Mouse (Mus musculus): ENCODE measurements around the gene C2cd3. TPM values are rescaled to one million over a fixed set of nuclear protein-coding genes. Genes with fewer than 3 reads are reported as not detected.
"Not testable (repeated sequence)": the region's sequence is repeated elsewhere in the genome, so short reads cannot be mapped to it uniquely, and the experiment has no call there.

C2cd3 gene
- polyA plus RNA-seq, 1 experiment from 2014 or later: 35.1 TPM

- no peaks in the 10 kb centered on the region for H3K27me3 ChIP-seq
- no peaks in the 10 kb centered on the region for H3K4me1 ChIP-seq
- H3K4me3 ChIP-seq: no peak overlapping the region
- H3K27ac ChIP-seq: no peak overlapping the region
- WGBS: 60% methylated on average over 1 of the region's 1 CpGs
- H3K36me3 ChIP-seq (ENCODE audit: poor library complexity, severe bottlenecking): peaks cover 15% of the 10 kb centered on the region
- ATAC-seq: no peak
- H3K4me2 ChIP-seq: no peak overlapping the region
- no peaks in the 10 kb centered on the region for H3K9me3 ChIP-seq (replicated peaks)
- no peak overlapping the region for H3K9ac ChIP-seq
Observed at GRCm38 (mm10) chr7:100474680-100475079, 102.6 kb downstream of the C2cd3 start.

- no peak for ATAC-seq
- H3K9ac ChIP-seq: no peak overlapping the region
Observed at GRCm38 (mm10) chr7:100479100-100479822, 107.2 kb downstream of the C2cd3 start.

GRCm38 (mm10) chr7:100479823-100480164 is 107.8 kb downstream of the C2cd3 start:
- Histone ChIP-seq H3K27me3 (no peaks in the 10 kb centered on the region), H3K27ac (no peak overlapping the region), H3K4me3 (no peak overlapping the region), H3K4me2 (no peak overlapping the region), H3K4me1 (no peaks in the 10 kb centered on the region), H3K9me3 (replicated peaks) (no peaks in the 10 kb centered on the region), H3K36me3 (ENCODE audit: poor library complexity, severe bottlenecking) (no peaks in the 10 kb centered on the region), H3K9ac (no peak overlapping the region)
- WGBS: 76% methylated on average over 15 of the region's 15 CpGs
- ATAC-seq: no peak

More at GRCm38 (mm10) chr7:100479100-100479822, 107.2 kb downstream of the C2cd3 start:
- H3K4me2 ChIP-seq: no peak overlapping the region
- WGBS: 81% methylated on average over 20 of the region's 20 CpGs
- H3K36me3 ChIP-seq (ENCODE audit: poor library complexity, severe bottlenecking): no peaks in the 10 kb centered on the region
- no peak overlapping the region for H3K4me3 ChIP-seq
- H3K27me3 ChIP-seq: no peaks in the 10 kb centered on the region
- no peaks in the 10 kb centered on the region for H3K4me1 ChIP-seq
- H3K9me3 ChIP-seq (replicated peaks): no peaks in the 10 kb centered on the region
- H3K27ac ChIP-seq: no peak overlapping the region

- Histone ChIP-seq H3K9me3 (replicated peaks) (no peaks in the 10 kb centered on the region), H3K9ac (no peak overlapping the region), H3K4me2 (no peak overlapping the region), H3K4me1 (no peaks in the 10 kb centered on the region), H3K4me3 (no peak overlapping the region), H3K36me3 (ENCODE audit: poor library complexity, severe bottlenecking) (no peaks in the 10 kb centered on the region), H3K27ac (no peak overlapping the region), H3K27me3 (no peaks in the 10 kb centered on the region)
- WGBS: 87% methylated on average over 17 of the region's 17 CpGs
- no peak for ATAC-seq
Observed at GRCm38 (mm10) chr7:100480175-100480574, 108.1 kb downstream of the C2cd3 start.

- not testable (repeated sequence) for H3K4me1 ChIP-seq; H3K9ac ChIP-seq; ATAC-seq; H3K9me3 ChIP-seq (replicated peaks); H3K27me3 ChIP-seq; H3K27ac ChIP-seq; H3K4me3 ChIP-seq; H3K36me3 ChIP-seq (ENCODE audit: poor library complexity, severe bottlenecking); H3K4me2 ChIP-seq
- 84% methylated on average over 2 of the region's 2 CpGs for WGBS
Observed at GRCm38 (mm10) chr7:100482046-100482445, 110.0 kb downstream of the C2cd3 start.

- Histone ChIP-seq H3K4me3 (no peak overlapping the region), H3K36me3 (ENCODE audit: poor library complexity, severe bottlenecking) (no peaks in the 10 kb centered on the region), H3K27ac (no peak overlapping the region), H3K4me1 (peaks cover 10% of the 10 kb centered on the region), H3K9ac (no peak overlapping the region), H3K9me3 (replicated peaks) (no peaks in the 10 kb centered on the region), H3K27me3 (no peaks in the 10 kb centered on the region), H3K4me2 (no peak overlapping the region)
- ATAC-seq: no peak
- 88% methylated on average over 5 of the region's 5 CpGs for WGBS
Observed at GRCm38 (mm10) chr7:100484493-100484892, 112.5 kb downstream of the C2cd3 start.

GRCm38 (mm10) chr7:100487301-100487700 is 115.3 kb downstream of the C2cd3 start:
- Histone ChIP-seq H3K36me3 (ENCODE audit: poor library complexity, severe bottlenecking) (no peaks in the 10 kb centered on the region), H3K4me2 (no peak overlapping the region), H3K27ac (no peak overlapping the region), H3K4me1 (peaks cover 11% of the 10 kb centered on the region), H3K27me3 (peaks cover 2% of the 10 kb centered on the region; the same call in 1 of the 2 replicates), H3K9ac (no peak overlapping the region), H3K9me3 (replicated peaks) (no peaks in the 10 kb centered on the region), H3K4me3 (no peak overlapping the region)
- no peak for ATAC-seq
- 85% methylated on average over 2 of the region's 2 CpGs for WGBS

GRCm38 (mm10) chr7:100488474-100489048 is 116.5 kb downstream of the C2cd3 start:
- WGBS: 13% methylated on average over 10 of the region's 10 CpGs
- Histone ChIP-seq H3K27ac (peak overlapping the region; percentile 27), H3K4me2 (no peak overlapping the region; the same call in 1 of the 2 replicates), H3K4me3 (no peak overlapping the region), H3K4me1 (peaks cover 23% of the 10 kb centered on the region), H3K9ac (no peak overlapping the region), H3K27me3 (peaks cover 9% of the 10 kb centered on the region; the same call in 1 of the 2 replicates), H3K36me3 (ENCODE audit: poor library complexity, severe bottlenecking) (no peaks in the 10 kb centered on the region), H3K9me3 (replicated peaks) (no peaks in the 10 kb centered on the region)
- ATAC-seq: peak; percentile 52

GRCm38 (mm10) chr7:100492391-100493116 is 120.5 kb downstream of the C2cd3 start:
- H3K27ac ChIP-seq: no peak overlapping the region
- peaks cover 44% of the 10 kb centered on the region for H3K4me1 ChIP-seq
- peak; percentile 1; the same call in 1 of the 2 replicates for ATAC-seq
- H3K4me2 ChIP-seq: peak overlapping the region; percentile 66
- H3K9ac ChIP-seq: peak overlapping the region; percentile 56
- H3K36me3 ChIP-seq (ENCODE audit: poor library complexity, severe bottlenecking): no peaks in the 10 kb centered on the region; the same call in 1 of the 2 replicates
- H3K27me3 ChIP-seq: peaks cover 9% of the 10 kb centered on the region; the same call in 1 of the 2 replicates
- no peaks in the 10 kb centered on the region for H3K9me3 ChIP-seq (replicated peaks)
- 2% methylated on average over 36 of the region's 36 CpGs for WGBS
- H3K4me3 ChIP-seq: peak overlapping the region; percentile 38

- Histone ChIP-seq H3K4me2 (peak within 1 kb of the TSS; percentile 66), H3K4me3 (peak within 1 kb of the TSS; percentile 38), H3K4me1 (peaks cover 44% of the 10 kb centered on the region), H3K36me3 (ENCODE audit: poor library complexity, severe bottlenecking) (peaks cover 3% of the 10 kb centered on the region; the same call in 1 of the 2 replicates), H3K27me3 (peaks cover 9% of the 10 kb centered on the region; the same call in 1 of the 2 replicates), H3K9me3 (replicated peaks) (no peaks in the 10 kb centered on the region), H3K9ac (peak within 1 kb of the TSS; percentile 56), H3K27ac (no peak within 1 kb of the TSS)
- ATAC-seq: peak; percentile 34; the same call in 1 of the 2 replicates
- 2% methylated on average over 27 of the region's 27 CpGs for WGBS
Observed at GRCm38 (mm10) chr7:100493117-100493483, 121.1 kb downstream of the C2cd3 start, which contains the start of gene Ucp2. Ucp2 (plus strand) TSS chr7:100493337.

GRCm38 (mm10) chr7:100493484-100494414 is 121.7 kb downstream of the C2cd3 start:
- Histone ChIP-seq H3K9me3 (replicated peaks) (no peaks in the 10 kb centered on the region), H3K9ac (peak overlapping the region; percentile 56; the same call in 1 of the 2 replicates), H3K4me3 (peak overlapping the region; percentile 38), H3K36me3 (ENCODE audit: poor library complexity, severe bottlenecking) (peaks cover 4% of the 10 kb centered on the region; the same call in 1 of the 2 replicates), H3K27me3 (peaks cover 9% of the 10 kb centered on the region; the same call in 1 of the 2 replicates), H3K4me1 (peaks cover 38% of the 10 kb centered on the region), H3K4me2 (peak overlapping the region; percentile 66), H3K27ac (no peak overlapping the region)
- ATAC-seq: peak; percentile 6; the same call in 1 of the 2 replicates
- 43% methylated on average over 19 of the region's 19 CpGs for WGBS

Data from forebrain, embryonic 13.5 days (tissue).